Mouse (Mus musculus) limb, embryonic 14.5 days (tissue): ENCODE measurements around the gene Cd300lg. TPM values are rescaled to one million over a fixed set of nuclear protein-coding genes. Genes with fewer than 3 reads are reported as not detected.
A peak's percentile ranks its signal among the peaks of the same experiment; 100 is the strongest.

ENCODE experiments used
- ATAC-seq: fragments of 200-750 bp; cut with Nextera tagmentation; 2 replicates; pipeline ENCODE4 v1.8.0; 2017; ENCODE audit warnings: low read depth, moderate number of reproducible peaks, moderate TSS enrichment; ENCODE audit not compliant: low FRiP score
- DNase-seq: peaks from one replicate; pipeline ENCODE4 v3.0.0-alpha.2; 2015; ENCODE audit warnings: low spot score
- H3K27ac ChIP-seq: fragments of 300-500 bp; sonication (generic); replicated peaks from 2 replicates; pipeline ENCODE4 v1.5.1; 2014; ENCODE audit warnings: low read depth, mild to moderate bottlenecking, low read length, moderate library complexity, mixed read lengths
- H3K27me3 ChIP-seq: fragments of 300-500 bp; sonication (generic); 2 replicates; pipeline ENCODE4 v1.6.1; 2014; ENCODE audit warnings: low read length, mixed read lengths; ENCODE audit not compliant: control insufficient read depth, insufficient read depth
- H3K36me3 ChIP-seq: fragments of 300-500 bp; sonication (generic); 2 replicates; pipeline ENCODE4 v1.6.1; 2014; ENCODE audit warnings: mild to moderate bottlenecking, low read length, moderate library complexity, mixed read lengths; ENCODE audit not compliant: control insufficient read depth, insufficient read depth
- H3K4me1 ChIP-seq: fragments of 300-500 bp; sonication (generic); 2 replicates; pipeline ENCODE4 v1.6.1; 2014; ENCODE audit warnings: antibody characterized with exemption, low read length, mixed read lengths; ENCODE audit not compliant: control insufficient read depth, insufficient read depth
- H3K4me2 ChIP-seq: fragments of 300-500 bp; sonication (generic); replicated peaks from 2 replicates; pipeline ENCODE4 v1.6.1; 2014; ENCODE audit warnings: low read depth, mild to moderate bottlenecking, low read length, moderate library complexity; ENCODE audit not compliant: severe bottlenecking
- H3K4me3 ChIP-seq: fragments of 300-500 bp; sonication (generic); replicated peaks from 2 replicates; pipeline ENCODE4 v1.5.1; 2014; ENCODE audit warnings: low read length
- H3K9ac ChIP-seq: fragments of 300-500 bp; sonication (generic); 2 replicates; pipeline ENCODE4 v1.6.1; 2014; ENCODE audit warnings: mild to moderate bottlenecking, low read depth, low read length, moderate library complexity; ENCODE audit not compliant: severe bottlenecking
- H3K9me3 ChIP-seq: fragments of 300-500 bp; sonication (generic); 2 replicates; pipeline ENCODE4 v1.6.1; 2016; ENCODE audit warnings: low read length; ENCODE audit not compliant: control insufficient read depth
- POLR2A ChIP-seq: fragments of 200-500 bp; IDR thresholded peaks from 2 replicates; pipeline ENCODE4 v1.8.0; 2012; ENCODE audit warnings: inconsistent platforms, mild to moderate bottlenecking, moderate library complexity, borderline replicate concordance; ENCODE audit not compliant: insufficient read depth, insufficient read length; ENCODE audit errors: extremely low read depth
- WGBS: fragments of 180-500 bp; shearing (Covaris S2); extraction: QIAGEN DNeasy Blood & Tissue Kit; methylation state at CpG from one replicate; pipeline ENCODE4 v1.1.7; 2014; 5-methylcytosine and 5-hydroxymethylcytosine counted together
- polyA plus RNA-seq, 2 experiments: library from polyadenylated mRNA; depleted of rRNA in 1 of 2; stranded (reverse) in 1 of 2; unstranded in 1 of 2; fragments of >200 nt; fragmentation: Nextera tagmentation in 1 of 2; extraction: Ambion mirVana in 1 of 2; gene quantifications; 2 replicates each; pipeline versions ENCODE4 v1.2.1 to v1.2.3; 2012 to 2014

Gene Cd300lg
- polyA plus RNA-seq, 2 experiments = 0.81 to 1.0 TPM

GRCm38 (mm10) chr11:102028087-102028816 is 13.1 kb upstream of the Cd300lg start, which contains the start of gene Mpp3:
Gene Mpp3 (minus strand): TSS chr11:102028461.
- DNase-seq (no peak), ATAC-seq (no peak)
- 74% methylated on average over 6 of the region's 6 CpGs for WGBS
- peak within 1 kb of the TSS; percentile 68 for H3K4me3 ChIP-seq
- H3K4me1 ChIP-seq = peaks cover 10% of the 10 kb centered on the region
- H3K9ac ChIP-seq = 0 out of 2 replicates have a peak within 1 kb of the TSS, but pooled peaks have one; percentile 68
- H3K9me3 ChIP-seq = no peaks in the 10 kb centered on the region
- peak within 1 kb of the TSS; percentile 88 for H3K4me2 ChIP-seq
- no peaks in the 10 kb centered on the region for H3K27me3 ChIP-seq
- no peak for TF ChIP-seq POLR2A
- H3K36me3 ChIP-seq = peaks cover under 1% of the 10 kb centered on the region; the same call in 1 of the 2 replicates
- H3K27ac ChIP-seq = 0 out of 2 replicates have a peak within 1 kb of the TSS, but pooled peaks have one; percentile 43

- no peak overlapping the region for H3K9ac ChIP-seq
- H3K4me1 ChIP-seq = peaks cover 10% of the 10 kb centered on the region
- H3K9me3 ChIP-seq = no peaks in the 10 kb centered on the region
Measured at GRCm38 (mm10) chr11:102029304-102029703, 12.0 kb upstream of the Cd300lg start.

GRCm38 (mm10) chr11:102029966-102030365 is 11.3 kb upstream of the Cd300lg start:
- WGBS = 34% methylated on average over 7 of the region's 7 CpGs
- Histone ChIP-seq H3K27me3 (no peaks in the 10 kb centered on the region), H3K9me3 (no peaks in the 10 kb centered on the region), H3K9ac (no peak overlapping the region), H3K4me2 (no peak overlapping the region), H3K4me3 (no peak overlapping the region), H3K27ac (no peak overlapping the region), H3K4me1 (peaks cover 10% of the 10 kb centered on the region), H3K36me3 (no peaks in the 10 kb centered on the region)
- no peak for ATAC-seq
- no peak for DNase-seq
- no peak for TF ChIP-seq POLR2A

More at GRCm38 (mm10) chr11:102029304-102029703, 12.0 kb upstream of the Cd300lg start:
- H3K4me2 ChIP-seq = no peak overlapping the region
- no peaks in the 10 kb centered on the region for H3K36me3 ChIP-seq
- no peak overlapping the region for H3K27ac ChIP-seq
- 86% methylated on average over 4 of the region's 4 CpGs for WGBS
- H3K27me3 ChIP-seq = no peaks in the 10 kb centered on the region
- ATAC-seq (no peak), DNase-seq (no peak)
- H3K4me3 ChIP-seq = no peak overlapping the region
- TF ChIP-seq POLR2A = no peak

- no peaks in the 10 kb centered on the region for H3K27me3 ChIP-seq
- no peaks in the 10 kb centered on the region for H3K36me3 ChIP-seq
- no peak for TF ChIP-seq POLR2A
- WGBS = 82% methylated on average over 7 of the region's 7 CpGs
- no peak overlapping the region for H3K4me2 ChIP-seq
- no peak overlapping the region for H3K27ac ChIP-seq
- H3K4me3 ChIP-seq = no peak overlapping the region
- no peak overlapping the region for H3K9ac ChIP-seq
- DNase-seq = no peak
- H3K4me1 ChIP-seq = peaks cover 4% of the 10 kb centered on the region
- ATAC-seq = no peak
- no peaks in the 10 kb centered on the region for H3K9me3 ChIP-seq
Measured at GRCm38 (mm10) chr11:102031149-102031548, 10.2 kb upstream of the Cd300lg start.

GRCm38 (mm10) chr11:102033055-102033591 is 8.2 kb upstream of the Cd300lg start:
- no peak overlapping the region for H3K4me2 ChIP-seq
- ATAC-seq (no peak), DNase-seq (no peak)
- no peaks in the 10 kb centered on the region for H3K9me3 ChIP-seq
- H3K36me3 ChIP-seq = no peaks in the 10 kb centered on the region
- WGBS = 78% methylated on average over 12 of the region's 12 CpGs
- H3K4me3 ChIP-seq = no peak overlapping the region
- no peaks in the 10 kb centered on the region for H3K27me3 ChIP-seq
- H3K27ac ChIP-seq = no peak overlapping the region
- TF ChIP-seq POLR2A = no peak
- no peaks in the 10 kb centered on the region for H3K4me1 ChIP-seq
- no peak overlapping the region for H3K9ac ChIP-seq
